Mouse (Mus musculus) hindbrain, embryonic 15.5 days (tissue): ENCODE measurements around the gene Vps33a. TPM values are rescaled to one million over a fixed set of nuclear protein-coding genes. Genes with fewer than 3 reads are reported as not detected.

ENCODE experiments used
- ATAC-seq: fragments of 200-750 bp; cut with Nextera tagmentation; 2 replicates; pipeline ENCODE4 v1.8.0; 2017; ENCODE audit warnings: low read depth, moderate number of reproducible peaks, moderate TSS enrichment; ENCODE audit not compliant: low FRiP score
- H3K27ac ChIP-seq: fragments of 300-500 bp; sonication (generic); replicated peaks from 2 replicates; pipeline ENCODE4 v1.5.1; 2015; ENCODE audit warnings: mild to moderate bottlenecking, inconsistent platforms
- H3K27me3 ChIP-seq: fragments of 300-500 bp; sonication (generic); 2 replicates; pipeline ENCODE4 v1.6.1; 2015; ENCODE audit warnings: control low read depth, inconsistent platforms
- H3K36me3 ChIP-seq: fragments of 300-500 bp; sonication (generic); 2 replicates; pipeline ENCODE4 v1.6.1; 2015; ENCODE audit warnings: control low read depth, inconsistent platforms
- H3K4me1 ChIP-seq: fragments of 300-500 bp; sonication (generic); replicated peaks from 2 replicates; pipeline ENCODE4 v1.6.1; 2015; ENCODE audit warnings: control low read depth, inconsistent platforms
- H3K4me2 ChIP-seq: fragments of 300-500 bp; sonication (generic); 2 replicates; pipeline ENCODE4 v1.6.1; 2015; ENCODE audit warnings: moderate library complexity, mild to moderate bottlenecking, inconsistent platforms
- H3K4me3 ChIP-seq: fragments of 300-500 bp; sonication (generic); 2 replicates; pipeline ENCODE4 v1.5.1; 2015; ENCODE audit warnings: mild to moderate bottlenecking, inconsistent platforms
- H3K9ac ChIP-seq: fragments of 300-500 bp; sonication (generic); 2 replicates; pipeline ENCODE4 v1.6.1; 2015; ENCODE audit warnings: inconsistent platforms
- H3K9me3 ChIP-seq: fragments of 300-500 bp; sonication (generic); 2 replicates; pipeline ENCODE4 v1.6.1; 2016; ENCODE audit warnings: control low read depth, inconsistent platforms
- WGBS: fragments of 180-500 bp; shearing (Covaris S2); methylation state at CpG from one replicate; pipeline ENCODE4 v1.1.7; 2015; 5-methylcytosine and 5-hydroxymethylcytosine counted together
- microRNA-seq: library from miRNA; unstranded; fragments of <30 nt; microRNA quantifications from one replicate; pipeline ENCODE4, GENCODE M21; 2016
- polyA plus RNA-seq: library from polyadenylated mRNA; unstranded; fragments of >200 nt; fragmentation: Nextera tagmentation; extraction: Ambion mirVana; gene quantifications from 2 replicates; pipeline ENCODE4 v1.2.1, GENCODE M21; 2015

The Vps33a gene
- polyA plus RNA-seq, 1 experiment from 2014 or later = 38.7 TPM

- Histone ChIP-seq H3K4me3 (no peak overlapping the region), H3K27ac (no peak overlapping the region), H3K4me1 (peaks cover 8% of the 10 kb centered on the region), H3K4me2 (0 out of 2 replicates have a peak overlapping the region, but pooled peaks have one; percentile 62), H3K9ac (no peak overlapping the region), H3K9me3 (no peaks in the 10 kb centered on the region), H3K36me3 (no peaks in the 10 kb centered on the region), H3K27me3 (no peaks in the 10 kb centered on the region)
- WGBS = 70% methylated on average over 9 of the region's 9 CpGs
- no peak for ATAC-seq
Measured at GRCm38 (mm10) chr5:123489935-123490334, 82.9 kb downstream of the Vps33a start.

GRCm38 (mm10) chr5:123489112-123489785 lies 83.6 kb downstream of the Vps33a start, which contains the start of the genes Lrrc43 and Il31:
TSS of gene Lrrc43 (plus strand) at chr5:123489305.
TSS of gene Il31 (minus strand) at chr5:123489489.
- peak within 1 kb of the TSS; percentile 62 for H3K4me2 ChIP-seq
- H3K36me3 ChIP-seq = no peaks in the 10 kb centered on the region
- peak within 1 kb of the TSS; percentile 29 for H3K4me3 ChIP-seq
- no peak within 1 kb of the TSS for H3K9ac ChIP-seq
- H3K27me3 ChIP-seq = no peaks in the 10 kb centered on the region
- no peaks in the 10 kb centered on the region for H3K9me3 ChIP-seq
- no peak within 1 kb of the TSS for H3K27ac ChIP-seq
- peak; percentile 78 for ATAC-seq
- H3K4me1 ChIP-seq = peaks cover 8% of the 10 kb centered on the region
- 7% methylated on average over 25 of the region's 25 CpGs for WGBS

- no peaks in the 10 kb centered on the region for H3K36me3 ChIP-seq
- no peaks in the 10 kb centered on the region for H3K9me3 ChIP-seq
- no peak overlapping the region for H3K4me3 ChIP-seq
- peaks cover 8% of the 10 kb centered on the region for H3K4me1 ChIP-seq
- ATAC-seq = no peak
- H3K4me2 ChIP-seq = no peak overlapping the region
- no peak overlapping the region for H3K27ac ChIP-seq
- H3K9ac ChIP-seq = no peak overlapping the region
- no peaks in the 10 kb centered on the region for H3K27me3 ChIP-seq
- WGBS = 87% methylated on average over 11 of the region's 11 CpGs
Measured at GRCm38 (mm10) chr5:123487659-123488395, 85.0 kb downstream of the Vps33a start.

Small RNAs within 50 kb of the gene (microRNA-seq; reads per million reads assigned to microRNA genes)
- 0.65 reads per million for gene Mir7647

Other genes with a start within 250 kb of the Vps33a start
- 38.7 and 40.0 TPM in 2 replicates for gene Bcl7a, start 229.2 kb downstream of the Vps33a start, polyA plus RNA-seq
- gene Mlxip, start 178.2 kb downstream of the Vps33a start, polyA plus RNA-seq = 18.3 and 20.6 TPM in 2 replicates
- gene Lrrc43, start 83.7 kb downstream of the Vps33a start, polyA plus RNA-seq = 0.38 and 0.43 TPM in 2 replicates
- not detected in 2 replicates for gene Il31, start 83.5 kb downstream of the Vps33a start, polyA plus RNA-seq
- 0.76 and 1.3 TPM in 2 replicates for gene B3gnt4, start 62.6 kb downstream of the Vps33a start, polyA plus RNA-seq
- 106 TPM in 2 replicates for gene Diablo, start 48.9 kb downstream of the Vps33a start, polyA plus RNA-seq
- 1.6 and 4.2 TPM in 2 replicates for gene Gm49027, start 47.5 kb downstream of the Vps33a start, polyA plus RNA-seq
- gene Clip1, start 111.6 kb upstream of the Vps33a start, polyA plus RNA-seq = 79.6 and 81.0 TPM in 2 replicates
- gene Zcchc8, start 148.1 kb upstream of the Vps33a start, polyA plus RNA-seq = 58.1 and 68.5 TPM in 2 replicates
- 122 and 129 TPM in 2 replicates for gene Rsrc2, start 176.4 kb upstream of the Vps33a start, polyA plus RNA-seq
- gene Kntc1, start 176.7 kb upstream of the Vps33a start, polyA plus RNA-seq = 6.7 and 7.2 TPM in 2 replicates